Mouse (Mus musculus): Measurements from ENCODE around the gene Chit1. TPM values are rescaled to one million over a fixed set of nuclear protein-coding genes. Genes with fewer than 3 reads are reported as not detected.

Gene Chit1
- polyA plus RNA-seq, 1 experiment from 2014 or later = 0.13 TPM

DNA sequence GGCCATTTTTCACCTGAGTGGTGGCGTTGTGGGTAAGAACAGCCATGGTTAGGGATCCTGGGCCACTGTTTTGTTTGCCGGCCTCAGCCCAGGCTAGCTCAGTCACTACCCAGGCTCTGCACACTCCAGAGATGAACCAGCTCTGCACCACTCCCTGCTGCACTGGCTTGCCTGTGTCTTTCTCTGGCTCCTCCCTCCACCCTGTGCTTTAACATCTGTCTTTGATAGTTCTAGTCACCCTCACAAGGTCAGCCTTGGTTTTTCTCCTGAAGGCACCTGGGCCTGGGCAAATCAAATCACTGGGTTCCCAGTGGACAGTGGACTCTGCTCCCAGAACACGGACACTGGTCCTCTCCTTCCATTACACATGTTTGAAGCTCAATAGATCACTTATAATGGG, 43.1 kb downstream of the Chit1 start:
- no peak overlapping the region for H3K4me2 ChIP-seq (ENCODE audit: low read length)
- 89% methylated on average over 3 of the region's 3 CpGs for WGBS
- DNase-seq (ENCODE audit: low spot score) (no peak), ATAC-seq (no peak)
- H3K27me3 ChIP-seq (replicated peaks; ENCODE audit: control insufficient read depth, insufficient read depth, low read length) = no peaks in the 10 kb centered on the region
- H3K4me3 ChIP-seq (ENCODE audit: low read depth, low read length) = no peak overlapping the region
- H3K9ac ChIP-seq (ENCODE audit: low read length) = no peak overlapping the region
- H3K9me3 ChIP-seq (replicated peaks; ENCODE audit: control insufficient read depth, low read length) = 0 out of 2 replicates have a peak, but pooled peaks cover 3% of the 10 kb centered on the region
- H3K4me1 ChIP-seq (ENCODE audit: control insufficient read depth, insufficient read depth, low read length) = no peaks in the 10 kb centered on the region
- no peak overlapping the region for H3K27ac ChIP-seq (ENCODE audit: low read depth, low read length)
- H3K36me3 ChIP-seq (ENCODE audit: control insufficient read depth, insufficient read depth, low read length) = no peaks in the 10 kb centered on the region

- no peak overlapping the region for H3K27ac ChIP-seq (ENCODE audit: low read depth, low read length)
- H3K4me2 ChIP-seq (ENCODE audit: low read length) = no peak overlapping the region
- WGBS = 55% methylated on average over 3 of the region's 3 CpGs
- ATAC-seq = no peak
- 0 out of 2 replicates have a peak, but pooled peaks cover 3% of the 10 kb centered on the region for H3K9me3 ChIP-seq (replicated peaks; ENCODE audit: control insufficient read depth, low read length)
- H3K36me3 ChIP-seq (ENCODE audit: control insufficient read depth, insufficient read depth, low read length) = no peaks in the 10 kb centered on the region
- no peaks in the 10 kb centered on the region for H3K4me1 ChIP-seq (ENCODE audit: control insufficient read depth, insufficient read depth, low read length)
- DNase-seq (ENCODE audit: low spot score) = no peak
- H3K4me3 ChIP-seq (ENCODE audit: low read depth, low read length) = no peak overlapping the region
- H3K9ac ChIP-seq (ENCODE audit: low read length) = no peak overlapping the region
- H3K27me3 ChIP-seq (replicated peaks; ENCODE audit: control insufficient read depth, insufficient read depth, low read length) = no peaks in the 10 kb centered on the region
These were observed 43.6 kb downstream of the Chit1 start for GRCm38 (mm10) chr1:134154655-134155054.

DNA sequence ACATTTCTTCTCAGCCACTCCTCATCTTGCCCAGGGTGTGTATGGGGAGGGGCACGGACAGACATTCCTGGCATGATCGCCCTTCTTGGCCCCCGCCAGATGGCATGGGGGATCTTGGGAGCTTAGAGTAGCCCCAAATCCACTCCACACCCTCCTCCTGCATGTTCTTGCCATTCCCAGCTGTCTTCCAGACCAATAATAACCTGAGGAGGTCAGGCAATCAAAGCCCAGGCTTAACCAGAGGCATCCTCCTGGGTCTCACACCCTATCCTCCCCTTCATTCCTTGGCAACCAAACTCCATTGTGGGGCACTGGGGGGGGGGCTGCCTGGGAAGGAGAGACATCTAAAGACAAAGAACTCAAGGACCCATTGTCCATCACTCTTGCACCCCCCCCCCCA, 49.4 kb downstream of the Chit1 start:
- 89% methylated on average over 3 of the region's 3 CpGs for WGBS
- Histone ChIP-seq H3K27ac (ENCODE audit: low read depth, low read length) (no peak overlapping the region), H3K4me3 (ENCODE audit: low read depth, low read length) (no peak overlapping the region), H3K36me3 (ENCODE audit: control insufficient read depth, insufficient read depth, low read length) (no peaks in the 10 kb centered on the region), H3K4me2 (ENCODE audit: low read length) (no peak overlapping the region), H3K9ac (ENCODE audit: low read length) (no peak overlapping the region), H3K9me3 (replicated peaks; ENCODE audit: control insufficient read depth, low read length) (no peaks in the 10 kb centered on the region), H3K4me1 (ENCODE audit: control insufficient read depth, insufficient read depth, low read length) (no peaks in the 10 kb centered on the region), H3K27me3 (replicated peaks; ENCODE audit: control insufficient read depth, insufficient read depth, low read length) (no peaks in the 10 kb centered on the region)
- DNase-seq (ENCODE audit: low spot score) (no peak), ATAC-seq (no peak)

DNA sequence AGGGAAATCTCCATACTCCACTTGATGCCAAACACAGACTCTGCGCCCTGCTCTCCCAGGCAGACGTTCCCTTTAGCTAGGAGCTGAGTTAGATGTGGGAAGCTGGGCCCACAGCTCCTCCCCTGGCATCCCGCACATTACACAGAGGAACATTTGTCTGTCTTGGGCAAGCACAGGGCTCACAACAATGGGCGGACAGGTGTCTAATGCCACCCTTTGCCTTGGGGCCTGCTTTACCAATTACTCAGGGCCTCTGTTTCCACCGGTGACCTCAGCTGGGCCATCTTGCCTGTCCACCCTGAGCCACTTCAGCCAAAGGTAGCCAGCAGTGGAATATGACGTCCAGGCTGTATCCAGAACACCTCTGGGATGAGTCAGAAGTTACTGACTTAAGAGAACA, 50.4 kb downstream of the Chit1 start:
- Histone ChIP-seq H3K9me3 (replicated peaks; ENCODE audit: control insufficient read depth, low read length) (no peaks in the 10 kb centered on the region), H3K4me1 (ENCODE audit: control insufficient read depth, insufficient read depth, low read length) (no peaks in the 10 kb centered on the region), H3K36me3 (ENCODE audit: control insufficient read depth, insufficient read depth, low read length) (no peaks in the 10 kb centered on the region), H3K27ac (ENCODE audit: low read depth, low read length) (no peak overlapping the region), H3K9ac (ENCODE audit: low read length) (no peak overlapping the region; the same call in 1 of the 2 replicates), H3K4me2 (ENCODE audit: low read length) (no peak overlapping the region), H3K4me3 (ENCODE audit: low read depth, low read length) (no peak overlapping the region), H3K27me3 (replicated peaks; ENCODE audit: control insufficient read depth, insufficient read depth, low read length) (no peaks in the 10 kb centered on the region)
- ATAC-seq (no peak), DNase-seq (ENCODE audit: low spot score) (no peak)
- WGBS = 89% methylated on average over 6 of the region's 6 CpGs

DNA sequence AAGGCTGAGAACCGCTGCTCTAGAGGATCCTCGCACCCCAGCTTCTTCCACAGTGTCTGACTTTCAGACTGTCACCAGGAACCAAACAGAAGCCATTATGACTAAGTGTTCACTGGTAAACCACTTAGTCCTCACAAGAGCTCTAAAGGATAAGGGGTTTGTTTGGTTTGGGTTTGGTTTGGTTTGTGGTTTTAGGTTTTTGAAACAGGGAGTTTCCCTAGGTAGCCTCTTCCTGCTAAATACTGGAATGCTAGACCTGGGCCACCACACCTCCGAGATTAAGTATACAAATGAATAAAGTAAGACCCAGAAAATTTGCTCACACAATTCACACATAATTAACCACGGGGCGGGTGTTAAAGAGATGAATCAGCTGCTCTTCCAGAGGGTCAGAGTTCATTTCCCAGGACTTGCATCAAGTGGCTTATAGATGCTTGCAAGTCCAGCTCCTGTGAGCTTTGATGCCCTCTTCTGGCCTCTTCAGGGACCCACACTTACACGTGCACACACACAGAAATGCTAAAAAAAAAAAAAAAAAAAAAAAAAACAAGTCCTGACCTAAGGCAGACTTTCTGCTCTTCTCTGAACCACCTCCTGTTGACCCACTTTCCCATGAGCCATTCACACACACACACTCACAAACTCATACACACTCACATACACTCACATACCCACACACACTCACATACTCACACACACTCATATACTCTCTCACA, 51.6 kb downstream of the Chit1 start:
- no peak overlapping the region for H3K9ac ChIP-seq (ENCODE audit: low read length)
- H3K4me2 ChIP-seq (ENCODE audit: low read length) = no peak overlapping the region
- no peaks in the 10 kb centered on the region for H3K27me3 ChIP-seq (replicated peaks; ENCODE audit: control insufficient read depth, insufficient read depth, low read length)
- no peaks in the 10 kb centered on the region for H3K4me1 ChIP-seq (ENCODE audit: control insufficient read depth, insufficient read depth, low read length)
- no peak overlapping the region for H3K4me3 ChIP-seq (ENCODE audit: low read depth, low read length)
- H3K27ac ChIP-seq (ENCODE audit: low read depth, low read length) = no peak overlapping the region
- H3K9me3 ChIP-seq (replicated peaks; ENCODE audit: control insufficient read depth, low read length) = no peaks in the 10 kb centered on the region
- 86% methylated on average over 6 of the region's 6 CpGs for WGBS
- H3K36me3 ChIP-seq (ENCODE audit: control insufficient read depth, insufficient read depth, low read length) = no peaks in the 10 kb centered on the region
- DNase-seq (ENCODE audit: low spot score) (no peak), ATAC-seq (no peak)

DNA sequence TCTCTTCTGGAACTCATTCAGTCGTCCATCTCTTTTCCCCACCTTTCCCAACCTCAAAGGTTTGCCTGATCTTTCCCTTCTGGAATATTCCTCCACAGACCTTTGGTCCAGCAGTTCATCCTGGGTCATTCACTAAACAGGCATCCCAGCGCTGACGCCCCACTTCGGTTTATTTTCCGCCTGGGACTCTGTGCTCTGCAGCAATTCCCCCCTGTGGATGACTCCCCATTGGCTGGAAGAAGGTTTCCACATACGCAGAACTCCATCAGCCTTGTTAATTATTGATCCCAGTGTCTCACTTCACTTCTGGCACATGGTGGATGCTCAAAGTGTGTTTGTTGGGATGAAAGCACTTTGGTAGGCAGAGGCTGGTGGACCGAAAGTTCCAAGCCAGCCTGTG, 52.4 kb downstream of the Chit1 start:
- H3K4me1 ChIP-seq (ENCODE audit: control insufficient read depth, insufficient read depth, low read length) = no peaks in the 10 kb centered on the region
- no peak overlapping the region for H3K9ac ChIP-seq (ENCODE audit: low read length)
- 90% methylated on average over 7 of the region's 7 CpGs for WGBS
- DNase-seq (ENCODE audit: low spot score) (no peak), ATAC-seq (no peak)
- no peaks in the 10 kb centered on the region for H3K27me3 ChIP-seq (replicated peaks; ENCODE audit: control insufficient read depth, insufficient read depth, low read length)
- H3K36me3 ChIP-seq (ENCODE audit: control insufficient read depth, insufficient read depth, low read length) = no peaks in the 10 kb centered on the region
- H3K27ac ChIP-seq (ENCODE audit: low read depth, low read length) = no peak overlapping the region
- H3K4me2 ChIP-seq (ENCODE audit: low read length) = no peak overlapping the region
- H3K4me3 ChIP-seq (ENCODE audit: low read depth, low read length) = no peak overlapping the region
- no peaks in the 10 kb centered on the region for H3K9me3 ChIP-seq (replicated peaks; ENCODE audit: control insufficient read depth, low read length)

DNA sequence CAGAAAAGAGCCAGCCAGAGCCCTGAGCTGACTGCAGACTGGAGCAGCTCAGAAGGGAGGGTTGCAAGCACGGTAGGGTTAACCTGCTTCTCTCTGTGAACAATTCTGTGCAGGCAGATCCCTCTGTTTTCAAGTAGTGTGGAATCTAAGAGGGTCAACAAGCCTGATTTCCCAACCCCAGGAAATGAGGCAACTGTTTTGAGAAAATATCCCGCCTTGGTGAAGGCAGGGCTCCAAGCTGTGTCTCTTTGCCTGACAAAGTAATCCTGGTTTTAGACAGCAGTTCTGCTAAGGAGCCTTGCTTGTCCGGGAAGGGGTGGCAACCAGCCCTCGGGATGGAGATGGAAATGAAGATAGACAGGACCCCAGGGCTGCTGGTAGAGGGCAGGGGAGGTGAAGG, 53.4 kb downstream of the Chit1 start:
- no peak overlapping the region for H3K4me2 ChIP-seq (ENCODE audit: low read length)
- H3K4me1 ChIP-seq (ENCODE audit: control insufficient read depth, insufficient read depth, low read length) = no peaks in the 10 kb centered on the region
- H3K9ac ChIP-seq (ENCODE audit: low read length) = no peak overlapping the region
- no peak overlapping the region for H3K4me3 ChIP-seq (ENCODE audit: low read depth, low read length)
- DNase-seq (ENCODE audit: low spot score) = no peak
- whole genome bisulfite sequencing = 65% methylated on average over 4 of the region's 4 CpGs
- H3K36me3 ChIP-seq (ENCODE audit: control insufficient read depth, insufficient read depth, low read length) = no peaks in the 10 kb centered on the region
- no peaks in the 10 kb centered on the region for H3K27me3 ChIP-seq (replicated peaks; ENCODE audit: control insufficient read depth, insufficient read depth, low read length)
- no peaks in the 10 kb centered on the region for H3K9me3 ChIP-seq (replicated peaks; ENCODE audit: control insufficient read depth, low read length)
- ATAC-seq = no peak
- H3K27ac ChIP-seq (ENCODE audit: low read depth, low read length) = no peak overlapping the region

DNA sequence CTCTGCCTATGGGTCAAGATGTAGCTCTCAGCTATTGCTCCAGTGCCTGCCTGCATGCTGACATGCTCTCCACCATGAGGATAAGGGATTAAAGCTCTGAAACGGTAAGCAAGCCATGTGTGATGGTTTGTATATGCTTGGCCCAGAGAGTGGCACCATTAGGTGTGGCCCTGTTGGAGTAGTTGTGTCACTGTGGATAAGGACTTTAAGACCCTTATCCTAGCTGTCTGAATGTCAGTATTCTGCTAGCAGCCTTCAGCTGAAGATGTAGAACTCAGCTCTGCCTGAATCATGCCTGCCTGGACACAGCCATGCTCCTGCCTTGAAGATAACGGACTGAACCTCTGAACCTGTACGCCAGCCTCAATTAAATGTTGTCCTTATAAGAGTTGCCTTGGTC, 55.5 kb downstream of the Chit1 start:
- 90% methylated on average over 3 of the region's 3 CpGs for WGBS
- no peaks in the 10 kb centered on the region for H3K27me3 ChIP-seq (replicated peaks; ENCODE audit: control insufficient read depth, insufficient read depth, low read length)
- H3K4me1 ChIP-seq (ENCODE audit: control insufficient read depth, insufficient read depth, low read length) = no peaks in the 10 kb centered on the region
- no peak overlapping the region for H3K4me2 ChIP-seq (ENCODE audit: low read length)
- H3K4me3 ChIP-seq (ENCODE audit: low read depth, low read length) = no peak overlapping the region
- no peak for ATAC-seq
- no peak for DNase-seq (ENCODE audit: low spot score)
- H3K27ac ChIP-seq (ENCODE audit: low read depth, low read length) = no peak overlapping the region
- H3K9me3 ChIP-seq (replicated peaks; ENCODE audit: control insufficient read depth, low read length) = no peaks in the 10 kb centered on the region
- H3K9ac ChIP-seq (ENCODE audit: low read length) = no peak overlapping the region
- no peaks in the 10 kb centered on the region for H3K36me3 ChIP-seq (ENCODE audit: control insufficient read depth, insufficient read depth, low read length)

DNA sequence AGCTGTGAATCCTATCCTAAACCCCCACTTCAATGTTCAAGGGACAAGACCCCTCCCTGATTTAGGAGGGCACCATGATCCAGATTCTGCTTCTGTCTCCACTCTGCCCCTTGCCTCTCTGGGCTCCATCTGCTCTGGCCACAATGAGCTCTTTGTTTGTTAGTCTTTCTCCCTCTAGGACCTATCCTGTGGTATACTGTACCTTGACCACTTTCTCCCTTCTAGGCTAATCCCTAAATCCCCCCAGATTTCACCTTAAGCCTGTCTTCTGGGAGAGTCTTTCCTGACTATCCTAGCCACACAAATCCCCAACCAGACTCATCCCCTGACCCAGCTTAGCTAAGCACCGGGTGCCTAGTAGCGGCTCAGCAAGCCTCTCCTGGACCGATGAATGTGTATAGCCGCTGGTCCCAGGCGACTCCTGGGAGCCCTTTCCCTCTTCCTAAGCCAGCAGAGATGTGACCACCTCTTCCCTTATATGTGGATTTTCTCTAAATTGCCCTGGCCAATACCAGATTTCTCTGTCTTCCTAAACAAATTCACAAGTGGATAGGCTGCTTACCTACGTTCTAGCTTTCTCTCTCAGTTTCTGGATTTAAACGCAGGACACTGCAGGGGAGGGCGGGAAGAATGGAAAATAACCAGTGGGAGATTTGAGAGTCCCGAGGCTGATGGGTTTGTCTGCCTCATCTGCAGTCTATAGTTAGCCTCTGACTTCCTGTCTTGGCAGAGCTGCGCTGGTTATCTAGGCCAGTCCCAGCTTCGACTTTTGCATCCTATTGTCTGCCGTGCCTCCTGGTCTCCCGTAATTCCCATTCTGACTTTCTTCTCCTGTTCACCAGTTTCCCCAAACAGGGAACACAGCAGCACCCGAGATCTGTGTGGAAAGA, 56.6 kb downstream of the Chit1 start:
- Histone ChIP-seq H3K27ac (ENCODE audit: low read depth, low read length) (no peak overlapping the region), H3K36me3 (ENCODE audit: control insufficient read depth, insufficient read depth, low read length) (no peaks in the 10 kb centered on the region), H3K27me3 (replicated peaks; ENCODE audit: control insufficient read depth, insufficient read depth, low read length) (no peaks in the 10 kb centered on the region), H3K4me2 (ENCODE audit: low read length) (no peak overlapping the region), H3K4me1 (ENCODE audit: control insufficient read depth, insufficient read depth, low read length) (no peaks in the 10 kb centered on the region), H3K4me3 (ENCODE audit: low read depth, low read length) (no peak overlapping the region), H3K9ac (ENCODE audit: low read length) (no peak overlapping the region), H3K9me3 (replicated peaks; ENCODE audit: control insufficient read depth, low read length) (no peaks in the 10 kb centered on the region)
- no peak for ATAC-seq
- WGBS = 56% methylated on average over 14 of the region's 14 CpGs
- no peak for DNase-seq (ENCODE audit: low spot score)

Data from forebrain, embryonic 14.5 days (tissue).